11 mouse cellular contexts compared by ENCODE assay signal in the genomic region with DNA sequence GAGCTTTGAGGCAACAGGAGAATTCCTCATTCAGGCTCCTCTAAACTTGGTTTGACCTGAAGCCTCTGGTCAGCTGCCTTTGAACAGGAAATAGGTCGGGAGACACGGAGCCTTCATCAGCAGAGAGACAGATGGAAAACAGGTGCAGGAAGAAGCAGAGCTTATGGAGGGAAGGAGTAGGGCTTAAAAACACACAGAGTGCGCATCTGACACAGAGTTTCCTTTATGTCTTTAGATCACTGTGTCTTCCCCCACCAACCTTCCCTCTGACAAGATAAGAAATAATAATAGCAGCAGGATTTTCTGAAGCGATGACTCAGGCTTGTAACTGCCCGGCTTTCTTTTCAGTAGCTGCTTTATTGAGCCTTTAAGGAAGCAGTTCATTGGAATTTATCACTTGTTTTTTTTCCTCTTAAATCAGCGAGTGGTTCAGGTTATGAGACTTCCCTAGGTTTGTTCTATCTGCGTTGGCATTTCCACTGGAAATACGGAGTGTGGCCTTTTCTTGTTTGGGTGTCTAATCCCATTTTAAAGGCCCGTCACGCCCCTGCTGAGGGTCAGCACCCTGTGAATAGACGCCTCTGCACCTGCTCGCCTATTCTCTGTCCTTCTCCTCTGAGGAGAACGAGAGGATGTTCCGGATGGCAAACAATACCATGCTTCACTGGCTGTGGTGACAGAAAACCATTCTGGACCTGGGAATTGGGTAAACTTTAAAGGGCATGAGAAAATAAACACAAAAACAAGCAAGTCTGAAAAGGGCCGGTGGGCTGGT. TPM values are rescaled to one million over a fixed set of nuclear protein-coding genes. Genes with fewer than 3 reads are reported as not detected.
DNase-seq lines count a peak whose midpoint lies in the region; ATAC-seq and TF ChIP-seq lines count a peak whose summit lies in the region.
"Had no signal": no experiment of that assay in that cellular context is flagged by ENCODE, and none has a peak within 500 bp of the region (broad histone marks: within the 10 kb centered on the region; RNA-seq: fewer than 3 reads in every experiment).

No protein-coding gene starts in this region.

- peaks cover 6% of the 10 kb centered on the region for H3K36me3 ChIP-seq in megakaryocyte, embryonic 14.5 days (replicated peaks; ENCODE audit: low read length)
- no peaks in the 10 kb centered on the region for H3K36me3 ChIP-seq in hindbrain, embryonic 16.5 days (ENCODE audit: control insufficient read depth, insufficient read depth, low read length)
- H3K36me3 ChIP-seq: embryonic facial prominence, embryonic 15.5 days; neural tube, embryonic 13.5 days had no signal

- H3K4me1 ChIP-seq in megakaryocyte, embryonic 14.5 days, result peaks cover 63% of the 10 kb centered on the region
- H3K4me1 ChIP-seq in hindbrain, embryonic 16.5 days (ENCODE audit: control insufficient read depth, insufficient read depth, low read depth, low read length), result peaks cover 12% of the 10 kb centered on the region

- H3K9me3 ChIP-seq in megakaryocyte, embryonic 14.5 days, result peaks cover 6% of the 10 kb centered on the region
- peaks cover 14% of the 10 kb centered on the region for H3K9me3 ChIP-seq in hindbrain, embryonic 16.5 days (ENCODE audit: control insufficient read depth, low read length)

- CTCF ChIA-PET in Patski (lab: Charles Lee), result interaction anchor here (1.1 to 3.3 kb wide), 5 partner anchors 12 to 22 kb away, joined by 3 to 12 read pairs (median 4); no protein-coding TSS in a partner anchor

- POLR2A ChIA-PET in Patski (lab: Charles Lee), result interaction anchor here (1.1 kb wide), 1 partner anchor 27 kb away, joined by 4 read pairs; no protein-coding TSS in a partner anchor

- H3K27me3 ChIP-seq in megakaryocyte, embryonic 14.5 days (replicated peaks), result peaks cover 21% of the 10 kb centered on the region
- H3K27me3 ChIP-seq in Patski, result no peaks in the 10 kb centered on the region
- no peaks in the 10 kb centered on the region for H3K27me3 ChIP-seq in hindbrain, embryonic 16.5 days (replicated peaks; ENCODE audit: control insufficient read depth, insufficient read depth, low read length)

- no peak for TF ChIP-seq CTCF in Patski (IDR thresholded peaks at IDR 0.05)

- H3K4me3 ChIP-seq in megakaryocyte, embryonic 14.5 days (replicated peaks), result peak overlapping the region; percentile 76
- H3K4me3 ChIP-seq in hindbrain, embryonic 16.5 days (ENCODE audit: low read length), result no peak overlapping the region
- H3K4me3 ChIP-seq: embryonic facial prominence, embryonic 15.5 days; neural tube, embryonic 13.5 days had no signal

- ATAC-seq in megakaryocyte, adult 5-6 weeks (ENCODE audit: poor library complexity, severe bottlenecking), result no peak
- peak; percentile 26 for ATAC-seq in Patski
- ATAC-seq in hindbrain, embryonic 16.5 days, result 0 out of 2 replicates have a peak, but pooled peaks have one; percentile 27

- H3K27ac ChIP-seq in hindbrain, embryonic 16.5 days (ENCODE audit: low read depth, low read length), result no peak overlapping the region
- H3K27ac ChIP-seq: embryonic facial prominence, embryonic 15.5 days; neural tube, embryonic 13.5 days had no signal

- no peak overlapping the region for H3K9ac ChIP-seq in hindbrain, embryonic 16.5 days (ENCODE audit: low read depth, low read length)
- H3K9ac ChIP-seq: embryonic facial prominence, embryonic 15.5 days; lung, embryonic 14.5 days; neural tube, embryonic 13.5 days had no signal

- no peak for DNase-seq in Patski (ENCODE audit: low read depth, low spot score)
- peak; percentile 62 for DNase-seq in retina, postnatal 1 day
- no peak for DNase-seq in cerebellum, adult 9-11 months
- no peak for DNase-seq in spleen, adult 12 weeks (ENCODE audit: low spot score)
- DNase-seq: heart, postnatal 14 days; lung, embryonic 14.5 days had no signal

- WGBS in hindbrain, embryonic 16.5 days, result 10% methylated on average over 15 of the region's 15 CpGs

- in situ Hi-C loops in Patski (cut with MboI; ENCODE audit: low pct_unique_long_range_greater_than_20kb), result no loop called here

- H3K4me2 ChIP-seq in hindbrain, embryonic 16.5 days (ENCODE audit: low read length), result no peak overlapping the region
- H3K4me2 ChIP-seq: embryonic facial prominence, embryonic 15.5 days; lung, embryonic 14.5 days; neural tube, embryonic 13.5 days had no signal

RNA-seq across cellular contexts. Expression of gene Spry1, which starts 32.7 kb away (rescaled TPM):
- 7.7 and 11.5 TPM in 2 replicates for polyA plus RNA-seq in megakaryocyte, embryonic 14.5 days (2012; ENCODE audit: insufficient read depth, low replicate concordance)
- total RNA-seq in megakaryocyte, adult 5-6 weeks (2015), result 0.50 and 1.2 TPM in 2 replicates
- 0.16 TPM in 1 of 2 replicates, not detected in the other for total RNA-seq in megakaryocyte, adult 5-6 weeks (2017)
- 170 TPM for polyA plus RNA-seq in Patski (2021)
- 6.4 and 6.9 TPM in 2 replicates for polyA plus RNA-seq in hindbrain, embryonic 16.5 days (2015; fragmentation: Nextera tagmentation; extraction: Ambion mirVana)

RNA-seq across cellular contexts. Expression of gene Gm5148, which starts 51.8 kb away (rescaled TPM):
- polyA plus RNA-seq in megakaryocyte, embryonic 14.5 days (2012; ENCODE audit: insufficient read depth, low replicate concordance), result not detected in 2 replicates
- 0.13 TPM in 1 of 2 replicates, not detected in the other for total RNA-seq in megakaryocyte, adult 5-6 weeks (2015)
- total RNA-seq in megakaryocyte, adult 5-6 weeks (2017), result 12.9 and 15.8 TPM in 2 replicates
- polyA plus RNA-seq in Patski (2021), result 0.23 TPM
- 12.7 and 14.0 TPM in 2 replicates for polyA plus RNA-seq in hindbrain, embryonic 16.5 days (2015; fragmentation: Nextera tagmentation; extraction: Ambion mirVana)
- total RNA-seq: heart, postnatal 14 days had no signal

Comparison
In these comparisons a context has a peak if more than half of its experiments do, and no peak if none do; other contexts are left out.
1. RNA of gene Spry1, which starts 32.7 kb away (polyA plus RNA-seq): 170 TPM in Patski (single experiment); 7.7 to 11.5 TPM in megakaryocyte, embryonic 14.5 days and 6.4 to 6.9 TPM in hindbrain, embryonic 16.5 days; every median in the first group is over 10 times any median in the second.
2. RNA of gene Gm5148, which starts 51.8 kb away (polyA plus RNA-seq): 12.7 to 14.0 TPM in hindbrain, embryonic 16.5 days; 0.23 TPM in Patski (single experiment) and not detected in megakaryocyte, embryonic 14.5 days; every median in the first group is over 10 times any median in the second.